Mouse (Mus musculus) thymus, postnatal 25 days (tissue): Measurements from ENCODE around the gene Babam1.
"Not testable (repeated sequence)": the region's sequence is repeated elsewhere in the genome, so short reads cannot be mapped to it uniquely, and the experiment has no call there.

Source experiments
- DNase-seq: peaks from one replicate; pipeline ENCODE4 v3.0.0; 2022

The Babam1 gene

DNA sequence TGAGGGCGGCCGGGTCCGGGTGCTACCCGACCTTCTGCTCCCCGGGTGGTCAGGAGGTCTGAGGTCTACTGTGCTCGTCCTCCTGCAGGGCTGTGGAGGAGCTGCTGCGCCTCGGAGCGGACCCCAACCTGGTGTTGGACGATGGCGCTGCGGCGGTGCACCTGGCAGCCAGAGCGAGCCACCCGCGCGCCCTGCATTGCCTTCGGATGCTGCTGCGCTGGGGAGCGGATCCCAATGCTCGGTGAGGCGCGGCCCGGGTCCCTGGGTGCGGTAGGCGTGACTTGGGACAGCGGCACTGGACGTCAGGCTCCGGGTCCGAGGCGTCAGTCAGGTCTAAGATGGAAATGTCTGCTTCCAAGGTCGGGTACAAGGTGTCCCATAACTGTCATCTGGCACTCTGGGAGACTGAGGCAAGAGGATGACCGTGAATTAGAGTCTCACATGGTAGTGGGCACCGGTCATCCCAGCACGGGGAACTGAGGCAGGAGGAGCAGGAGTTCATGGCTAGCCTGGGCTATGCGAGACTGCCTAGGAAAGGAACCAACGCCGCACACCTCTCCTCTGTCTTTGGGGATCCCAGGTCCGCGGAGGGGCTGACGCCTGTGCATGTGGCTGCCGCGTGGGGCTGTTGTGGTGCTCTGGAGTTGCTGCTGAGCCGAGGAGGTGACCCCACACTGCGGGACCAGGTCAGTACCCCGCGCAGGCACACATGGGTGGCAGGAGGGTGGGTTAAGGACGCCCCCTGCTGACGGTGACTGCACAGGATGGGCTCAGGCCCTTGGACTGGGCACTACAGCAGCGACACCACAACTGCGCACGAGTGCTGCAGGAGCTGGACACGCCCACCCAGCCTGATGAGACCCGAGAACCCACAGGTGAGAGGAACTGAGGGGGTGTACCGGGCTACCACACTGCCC is 9.7 kb downstream of the Babam1 start:
- DNase-seq = peak; percentile 73

DNA sequence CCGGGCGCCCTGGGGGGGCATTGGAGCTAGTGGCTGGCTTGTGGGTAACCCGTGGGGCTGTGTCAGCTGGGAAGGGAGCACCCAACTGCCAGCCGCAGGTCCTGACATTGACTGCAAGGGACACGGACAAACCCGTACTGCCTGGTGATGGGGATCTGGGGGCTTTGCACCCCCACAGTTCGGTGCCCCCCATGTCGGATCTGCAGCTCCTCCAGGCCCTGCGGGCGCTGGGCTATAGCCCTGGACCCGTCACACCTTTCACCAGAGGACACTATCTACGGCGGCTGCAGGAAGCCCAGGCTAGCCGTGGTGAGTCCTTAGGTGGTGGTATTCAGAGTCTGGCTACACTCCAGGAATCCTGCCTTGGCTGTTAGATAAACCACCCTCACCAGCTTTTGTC is 10.8 kb downstream of the Babam1 start:
- DNase-seq = no peak

DNA sequence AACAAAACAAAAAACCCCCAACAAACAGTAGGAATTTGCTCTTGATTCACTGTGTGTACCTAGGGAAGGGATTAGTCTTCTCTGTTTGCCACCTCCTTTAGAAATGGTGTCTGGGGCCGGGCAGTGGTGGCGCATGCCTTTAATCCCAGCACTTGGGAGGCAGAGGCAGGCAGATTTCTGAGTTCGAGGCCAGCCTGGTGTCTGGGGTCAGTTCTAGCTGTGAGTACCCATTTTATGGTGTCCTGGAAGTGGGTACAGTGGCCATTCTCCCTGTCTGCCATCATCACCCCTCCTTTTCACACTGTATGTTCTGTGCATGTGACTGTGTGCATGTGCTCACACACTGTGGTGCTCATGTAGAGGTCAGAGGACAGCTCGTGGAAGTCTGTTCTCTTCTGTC is 11.6 kb downstream of the Babam1 start:
- DNase-seq = no peak

DNA sequence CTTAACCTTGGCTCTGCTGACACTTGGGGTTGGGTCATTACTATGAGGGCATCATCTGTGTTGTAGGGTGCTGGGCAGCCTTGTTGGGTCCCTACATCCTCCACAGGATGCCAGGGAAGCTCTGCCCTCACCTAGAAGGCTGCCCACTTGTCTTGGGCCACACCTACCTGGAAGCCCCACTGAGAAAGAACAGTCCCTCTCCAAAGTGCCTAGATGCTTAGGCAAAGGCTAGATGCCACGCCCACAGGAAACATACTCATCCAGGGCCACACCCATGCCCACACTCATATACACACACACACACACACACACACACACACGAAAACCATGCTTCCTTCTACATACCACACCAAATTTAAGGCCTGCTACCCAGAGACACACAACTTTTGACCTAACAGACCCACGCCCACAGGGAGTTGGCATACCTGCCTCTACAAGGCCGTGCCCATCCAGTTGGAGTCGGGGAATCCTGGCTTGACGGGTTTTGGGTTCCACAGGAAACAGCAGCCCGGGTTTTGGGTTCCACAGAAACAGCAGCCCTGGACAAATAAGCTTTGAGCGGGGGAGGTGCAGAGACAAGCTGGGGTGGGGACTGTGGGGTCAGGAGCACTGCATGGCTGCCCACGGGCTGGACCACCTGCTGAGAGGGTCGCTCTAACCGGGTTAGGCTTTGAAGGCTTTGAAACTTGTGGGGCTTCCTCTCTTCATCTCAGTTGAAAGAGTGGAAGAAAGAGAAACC is 15.0 kb downstream of the Babam1 start:
- peak; percentile 36 for DNase-seq

DNA sequence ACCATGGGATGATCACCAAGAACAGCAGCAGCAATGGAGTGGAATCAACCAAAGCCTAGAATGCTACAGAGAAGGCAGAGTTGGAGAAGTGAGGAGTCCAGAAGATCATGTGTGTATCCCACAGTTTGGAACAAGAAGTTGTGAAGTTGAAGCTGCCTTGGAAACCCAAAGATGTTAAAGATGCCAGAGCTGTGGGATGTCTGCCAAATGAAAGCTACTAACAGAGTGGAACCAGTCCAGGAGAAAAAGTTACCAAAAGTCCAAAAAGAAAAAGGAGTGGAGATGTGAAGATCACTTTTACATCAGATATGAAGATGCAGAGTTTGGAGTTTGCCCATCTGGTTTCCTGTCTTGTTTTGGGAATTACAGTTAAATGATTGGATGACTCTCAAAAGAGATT is 25.5 kb downstream of the Babam1 start:
- no peak for DNase-seq

DNA sequence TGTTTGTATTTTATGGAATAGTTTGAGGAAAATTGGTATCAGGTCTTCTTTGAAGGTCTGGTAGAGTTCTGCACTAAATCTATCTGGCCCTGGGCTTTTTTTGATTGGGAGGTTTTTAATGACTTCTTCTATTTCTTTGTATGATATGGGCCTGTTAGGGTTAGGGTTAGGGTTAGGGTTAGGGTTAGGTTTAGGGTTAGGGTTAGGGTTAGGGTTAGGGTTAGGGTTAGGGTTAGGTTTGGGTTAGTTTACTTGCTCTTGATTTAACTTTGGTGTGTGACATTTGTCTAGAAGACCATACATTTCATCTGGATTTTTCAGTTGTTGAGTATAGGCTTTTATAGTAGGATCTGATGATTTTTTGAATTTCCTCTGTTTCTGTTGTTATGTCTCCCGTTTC is 36.3 kb downstream of the Babam1 start:
- not testable (repeated sequence) for DNase-seq

DNA sequence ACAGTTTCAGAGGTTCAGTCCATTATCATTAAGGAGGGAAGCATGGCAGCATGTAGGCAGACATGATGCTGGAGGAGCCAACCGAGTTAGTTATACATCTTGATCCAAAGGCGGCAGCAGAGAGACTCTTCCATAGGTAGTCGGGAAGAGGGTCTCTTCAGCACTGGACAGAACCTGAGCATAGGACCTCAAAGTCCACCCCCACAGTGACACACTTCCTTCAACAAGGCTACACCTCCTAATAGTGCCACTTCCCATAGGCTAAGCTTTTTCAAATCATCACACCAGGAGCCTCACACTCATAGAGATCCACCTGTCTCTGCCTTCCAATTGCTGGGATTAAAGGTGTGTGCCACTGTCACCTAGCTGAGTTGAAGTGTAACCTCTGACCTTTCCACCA is 40.4 kb downstream of the Babam1 start:
- no peak for DNase-seq

DNA sequence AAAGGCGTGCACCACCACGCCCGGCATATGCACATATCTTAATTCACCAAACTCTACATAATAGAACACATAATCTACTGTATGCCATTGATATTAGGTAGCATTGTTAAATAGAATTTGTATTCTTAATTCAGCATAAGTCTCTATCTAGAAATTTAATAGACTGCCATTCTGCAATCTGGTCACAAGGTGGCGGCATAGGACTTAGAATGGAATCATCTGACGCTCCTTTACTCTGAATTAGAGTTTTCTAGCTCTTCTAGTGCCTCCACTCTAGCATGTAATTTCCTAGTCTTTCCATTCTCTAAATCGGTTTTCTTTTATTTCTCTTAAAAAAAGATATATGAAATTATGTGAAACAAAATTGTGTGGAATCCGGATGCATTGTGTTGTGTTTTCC is 44.7 kb downstream of the Babam1 start:
- peak; percentile 62 for DNase-seq

DNA sequence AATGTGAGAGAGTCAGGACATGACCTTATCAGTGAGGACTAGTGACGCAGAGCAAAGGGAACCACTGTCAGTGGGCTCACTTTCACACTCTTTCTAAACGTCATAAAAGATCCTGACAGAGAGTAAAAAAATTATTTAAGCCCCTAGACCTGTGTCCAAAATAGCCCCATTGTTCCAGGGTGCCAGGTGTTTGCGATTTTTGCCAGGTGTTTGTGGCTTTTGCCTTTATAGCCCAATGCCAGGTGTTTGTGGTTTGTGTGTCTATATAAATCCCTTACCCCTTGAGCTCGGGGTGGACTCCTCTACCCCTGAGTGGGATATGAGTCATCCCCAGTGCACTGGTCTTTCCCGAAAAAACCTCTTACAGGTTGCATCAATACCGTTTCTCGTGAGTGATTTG is 48.4 kb downstream of the Babam1 start:
- no peak for DNase-seq

DNA sequence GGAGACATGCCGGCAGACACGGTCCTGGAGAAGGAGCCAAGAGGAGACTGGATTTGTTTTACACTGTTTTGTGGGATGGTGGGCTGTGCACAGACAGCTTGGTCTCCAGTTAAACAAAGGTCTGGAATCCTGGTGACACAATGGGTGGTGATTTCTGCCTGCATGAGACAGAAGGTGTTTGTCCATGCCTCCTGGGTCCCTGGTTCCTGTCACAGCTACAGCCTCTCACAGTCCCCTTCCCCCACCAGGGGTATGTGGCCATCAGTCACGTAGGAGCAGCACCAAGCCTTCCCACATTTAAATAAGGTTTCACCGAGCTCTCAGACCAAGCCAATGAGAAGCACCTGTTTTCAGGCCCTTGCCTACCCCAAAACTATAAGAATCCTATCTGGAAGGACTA is 54.7 kb downstream of the Babam1 start:
- no peak for DNase-seq

DNA sequence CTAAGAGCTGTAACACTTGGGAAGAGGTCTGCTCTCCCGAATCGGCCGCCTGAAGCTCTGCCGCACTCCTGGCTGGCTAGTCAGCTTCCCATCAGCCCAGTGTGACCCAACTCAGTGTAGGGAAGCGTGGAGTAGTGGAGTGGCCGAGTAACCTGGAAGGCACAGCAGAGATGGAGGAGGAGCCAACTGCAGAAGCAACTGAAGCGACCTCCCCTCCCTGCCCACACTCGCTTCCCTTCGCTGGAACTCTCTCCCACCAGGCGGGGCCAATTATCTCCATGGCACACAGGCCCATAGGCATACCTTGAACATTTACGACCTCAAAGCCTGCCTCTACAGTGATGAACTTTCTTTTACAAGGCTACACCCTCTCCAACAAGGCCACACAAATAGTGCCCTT is 55.1 kb downstream of the Babam1 start:
- no peak for DNase-seq

DNA sequence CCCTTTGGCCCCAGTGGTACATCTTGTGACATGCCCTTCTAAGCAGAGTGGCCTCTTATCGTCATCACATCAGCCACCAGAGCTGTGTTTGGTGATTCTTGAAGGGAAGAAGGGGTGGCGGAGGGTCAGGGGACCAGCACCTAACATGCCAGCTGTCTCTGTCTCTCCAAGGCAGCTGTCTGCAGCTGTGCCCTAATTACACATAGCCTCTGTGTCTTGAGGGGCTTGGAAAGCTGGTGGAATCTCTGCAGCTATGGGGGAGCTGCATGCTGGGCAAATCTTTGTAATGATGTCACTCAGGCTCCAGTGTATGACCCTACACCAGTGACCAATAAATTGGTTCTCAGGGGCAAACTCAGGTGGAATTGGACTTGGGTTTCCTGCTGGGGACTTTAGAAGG is 56.0 kb downstream of the Babam1 start:
- no peak for DNase-seq
